Mouse (Mus musculus) retina, adult 2 months (tissue): ENCODE results near the gene Pip4k2a.

Experiments
- DNase-seq: peaks from one replicate; pipeline ENCODE4 v3.0.0-alpha.2; 2012; ENCODE audit warnings: low read depth, low spot score

Pip4k2a gene

DNA sequence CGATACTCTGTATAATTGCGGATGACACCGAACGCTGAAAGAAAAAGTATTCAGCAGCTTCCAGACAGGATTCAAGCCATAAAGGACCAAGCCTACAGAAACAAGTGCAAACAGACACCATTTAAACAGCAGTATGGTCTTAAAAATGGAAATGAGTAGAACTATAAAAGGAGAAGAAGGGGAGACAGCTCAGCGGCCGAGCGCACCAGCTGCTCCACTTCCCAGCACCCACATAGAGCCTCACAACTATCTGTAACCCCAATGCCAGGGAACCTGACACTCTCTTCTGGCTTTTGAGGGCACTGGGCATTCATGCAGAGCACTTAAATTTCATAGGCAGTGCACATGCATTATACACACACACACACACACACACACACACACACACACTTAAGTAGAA is 18.3 kb downstream of the Pip4k2a start:
- no peak for DNase-seq

DNA sequence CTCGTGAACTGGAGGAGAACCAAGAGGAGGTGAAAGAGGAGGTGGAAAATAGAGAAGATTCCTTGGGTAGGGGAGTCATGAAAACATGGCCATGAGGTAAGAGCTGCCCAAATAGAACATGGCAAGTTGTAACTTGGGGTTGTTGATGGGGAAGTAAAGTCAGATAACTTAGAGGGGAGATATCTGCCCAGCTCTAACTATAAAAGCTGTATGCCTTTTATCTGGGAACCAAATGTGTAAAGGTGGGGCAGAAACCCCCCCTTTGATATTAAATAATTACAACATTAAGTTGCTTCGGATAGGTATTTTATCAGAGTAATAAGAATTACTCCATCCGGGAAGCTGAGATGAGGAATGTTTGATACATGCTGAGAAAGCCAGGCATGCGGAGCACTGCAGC is 18.9 kb downstream of the Pip4k2a start:
- no peak for DNase-seq

DNA sequence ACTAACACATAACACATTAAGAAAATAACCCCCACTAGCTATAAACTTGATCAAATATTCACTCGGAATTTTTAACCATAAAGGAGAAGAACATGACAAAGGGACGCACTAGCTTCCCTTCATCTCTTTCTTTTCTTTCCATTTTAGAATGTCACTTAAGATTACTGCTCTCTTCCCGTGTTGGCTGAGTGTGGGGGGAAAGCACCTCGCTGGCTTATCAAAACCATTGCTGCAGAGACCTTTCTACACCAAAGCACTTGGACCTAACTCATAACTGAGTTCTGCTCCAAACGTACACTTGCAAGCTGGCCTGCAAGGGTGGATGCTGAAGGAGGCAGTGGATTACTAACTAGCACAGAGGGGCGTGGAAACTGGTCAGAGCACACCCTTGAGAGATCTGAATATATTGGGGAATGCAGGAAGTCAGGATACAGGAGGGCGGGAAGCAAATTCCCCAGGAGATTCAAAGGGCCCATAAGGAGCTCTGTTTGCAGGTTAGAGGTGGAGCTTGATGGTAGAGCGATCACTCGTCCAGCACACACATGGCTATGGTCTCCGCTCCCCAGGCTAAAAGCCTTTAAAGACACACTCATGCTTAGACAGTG is 20.6 kb downstream of the Pip4k2a start:
- DNase-seq = no peak

- DNase-seq = no peak
These were observed 21.8 kb downstream of the Pip4k2a start for GRCm38 (mm10) chr2:18976175-18976574.

DNA sequence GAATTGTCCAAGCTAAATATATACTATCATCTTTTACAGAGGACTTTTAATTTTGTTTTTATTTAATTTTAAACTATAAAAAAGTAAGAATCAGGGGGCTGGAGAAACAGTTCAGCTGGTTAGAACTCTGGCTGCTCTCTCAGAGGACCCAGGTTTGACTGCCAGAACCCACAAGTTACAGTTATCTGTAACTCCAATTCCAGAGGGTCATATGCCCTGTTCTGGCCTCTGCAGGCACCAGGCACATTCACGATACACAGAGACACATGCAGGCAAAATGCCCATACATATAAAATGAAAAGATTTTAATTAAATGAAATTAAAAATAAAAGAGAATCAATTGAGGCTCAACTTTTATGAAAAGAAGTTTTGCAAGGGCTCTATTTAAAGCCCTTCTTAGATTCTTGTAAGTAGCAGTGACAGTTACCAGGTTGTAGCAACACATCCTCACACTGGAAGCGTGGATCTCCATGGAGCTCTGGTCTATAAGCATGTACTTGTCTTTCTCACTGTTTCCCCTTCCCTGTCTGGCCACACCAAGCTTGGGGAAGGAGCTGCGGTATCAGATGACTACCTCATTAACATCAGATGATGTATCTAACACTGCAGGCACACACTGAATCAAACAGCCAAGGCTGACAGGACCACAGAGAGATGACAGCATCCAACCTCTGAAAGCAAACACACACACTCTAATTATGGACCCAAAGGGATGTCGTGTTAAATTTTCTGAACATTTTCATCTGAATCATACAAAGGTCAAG is 22.9 kb downstream of the Pip4k2a start:
- DNase-seq = no peak

DNA sequence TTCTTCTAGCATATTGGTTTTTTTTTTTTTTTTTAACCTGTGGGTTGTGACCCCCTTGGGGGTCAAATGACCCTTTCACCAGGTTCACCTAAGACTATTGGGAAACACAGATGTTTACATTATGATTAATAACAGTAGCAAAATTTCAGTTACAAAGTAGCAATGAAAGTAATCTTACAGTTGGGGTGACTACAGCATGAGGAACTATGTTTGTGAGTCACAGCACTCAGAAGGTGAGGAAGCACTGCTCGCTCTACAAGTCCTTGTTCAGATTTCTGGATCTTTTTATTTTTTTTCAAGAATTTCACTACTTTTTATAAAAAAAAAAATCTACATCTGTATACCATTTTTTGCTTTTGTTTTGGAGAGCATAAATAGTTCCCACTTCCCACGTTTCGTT is 26.4 kb downstream of the Pip4k2a start:
- no peak for DNase-seq

DNA sequence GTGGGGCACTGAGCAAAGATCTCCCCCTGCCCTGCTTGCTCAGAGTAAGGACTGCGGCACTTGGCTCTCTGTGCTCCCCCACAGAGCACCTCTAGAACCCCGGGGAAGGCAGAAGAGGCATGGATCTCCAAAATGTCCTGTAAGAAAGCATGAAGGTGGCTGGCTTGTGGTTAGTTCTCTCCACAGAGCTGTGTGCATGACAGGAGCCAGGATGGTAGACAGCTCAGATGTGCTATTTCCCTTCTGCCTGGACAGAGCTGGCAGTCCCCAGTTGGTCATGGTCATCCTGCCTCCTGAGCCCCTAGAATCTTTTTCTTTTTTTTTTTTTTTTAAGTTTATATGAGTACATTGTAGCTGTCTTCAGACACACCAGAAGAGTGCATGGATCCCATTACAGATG is 27.5 kb downstream of the Pip4k2a start:
- DNase-seq = no peak

DNA sequence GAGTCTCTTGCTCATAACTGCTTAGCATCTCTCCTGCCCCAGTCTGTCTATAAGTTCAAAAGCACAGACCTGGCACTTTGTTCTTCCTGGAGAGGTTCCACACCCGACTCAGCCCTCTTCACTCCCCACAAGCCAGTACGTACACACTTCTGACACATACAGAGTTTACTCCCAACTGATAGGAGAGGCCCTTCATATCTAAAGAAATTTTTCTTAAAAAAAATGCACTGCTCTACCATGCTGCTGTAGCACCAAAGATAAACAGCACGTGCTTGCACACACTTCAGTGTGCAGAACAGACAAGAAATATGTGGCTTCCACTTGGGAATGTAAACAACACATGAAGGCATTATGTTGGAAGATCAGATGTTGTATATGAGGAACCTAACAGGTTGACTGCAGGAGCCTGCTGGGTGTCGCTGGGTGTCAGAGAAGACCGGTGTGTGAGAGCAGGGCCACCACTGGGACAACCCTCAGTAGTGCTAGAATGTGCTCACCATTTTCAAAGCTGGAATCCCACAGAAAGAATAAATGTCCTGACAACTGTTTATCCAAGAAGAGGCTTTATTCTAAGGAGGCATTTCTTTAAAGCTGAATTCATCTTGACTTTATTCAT is 28.8 kb downstream of the Pip4k2a start:
- no peak for DNase-seq

GRCm38 (mm10) chr2:18967451-18968063 is 30.4 kb downstream of the Pip4k2a start:
- DNase-seq = no peak

DNA sequence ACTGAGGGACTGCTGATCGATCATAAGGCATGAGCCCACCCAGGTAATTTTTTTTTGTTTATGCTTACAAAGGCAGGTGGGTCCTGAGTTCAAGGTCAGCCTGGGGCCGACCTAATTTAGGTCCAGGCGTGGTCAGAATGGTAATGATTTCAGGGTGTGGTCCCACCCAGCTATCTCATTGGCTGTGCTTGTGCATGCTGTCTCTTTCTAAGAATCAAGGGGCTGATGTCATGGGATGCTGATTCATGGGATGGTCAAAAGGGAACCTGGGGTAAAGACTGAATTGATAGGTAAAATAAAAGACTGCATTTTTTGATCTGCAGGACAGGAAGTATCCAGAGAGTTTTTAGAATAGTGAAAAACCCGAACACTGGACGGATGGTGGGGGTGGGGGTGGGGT is 31.4 kb downstream of the Pip4k2a start:
- DNase-seq = no peak

GRCm38 (mm10) chr2:18965950-18966349 is 32.0 kb downstream of the Pip4k2a start:
- DNase-seq = no peak

DNA sequence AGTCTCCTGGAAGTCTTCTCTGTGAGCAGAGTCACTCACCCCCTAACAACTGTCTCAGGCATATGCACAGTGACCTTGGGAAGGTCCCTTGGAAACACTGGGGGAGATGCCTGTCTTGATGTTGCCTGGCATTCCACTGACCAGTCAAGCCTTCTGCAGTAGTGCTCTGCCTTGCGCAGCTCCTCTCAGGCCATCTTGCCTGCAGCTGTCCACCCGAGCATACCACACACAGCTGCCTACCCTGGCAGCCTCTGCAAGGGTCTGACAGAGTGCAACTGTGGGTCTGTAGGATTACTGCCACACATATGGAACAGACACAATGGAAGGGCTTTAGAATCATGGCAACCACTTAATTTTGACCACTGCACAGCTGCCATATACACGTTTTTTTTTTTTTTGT is 32.8 kb downstream of the Pip4k2a start:
- DNase-seq = no peak

GRCm38 (mm10) chr2:18963286-18964040 is 34.5 kb downstream of the Pip4k2a start:
- no peak for DNase-seq

GRCm38 (mm10) chr2:18962502-18962901 is 35.4 kb downstream of the Pip4k2a start:
- no peak for DNase-seq

DNA sequence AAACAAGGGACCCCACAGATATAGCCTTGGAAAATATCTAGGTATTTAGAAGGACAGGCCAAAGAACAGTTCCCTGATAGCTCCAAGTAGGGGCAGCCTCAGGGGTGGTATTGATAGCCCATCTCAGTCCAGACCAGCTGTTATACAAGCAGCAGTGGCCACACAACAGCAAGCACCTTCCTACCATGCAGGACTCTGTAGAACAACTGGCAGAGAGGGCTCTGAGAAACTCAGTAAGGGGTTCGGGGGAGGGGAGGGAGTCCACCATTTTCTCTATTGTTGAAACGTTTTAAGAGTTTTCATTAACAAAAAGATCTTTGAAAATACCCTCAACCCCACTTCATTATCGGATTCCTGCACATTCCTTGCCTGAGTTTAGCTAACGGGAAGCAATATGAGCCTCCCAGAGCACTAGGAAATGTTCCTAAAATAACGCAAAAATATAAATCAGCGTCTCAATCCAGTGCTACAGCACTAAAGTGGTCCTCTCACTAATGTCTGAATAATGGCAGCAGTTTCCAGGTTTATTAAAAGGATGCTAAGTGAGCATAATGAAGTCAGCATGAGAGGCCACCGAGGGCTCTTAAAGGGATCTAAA is 37.5 kb downstream of the Pip4k2a start:
- no peak for DNase-seq

GRCm38 (mm10) chr2:18959558-18959957 is 38.4 kb downstream of the Pip4k2a start:
- DNase-seq = no peak

DNA sequence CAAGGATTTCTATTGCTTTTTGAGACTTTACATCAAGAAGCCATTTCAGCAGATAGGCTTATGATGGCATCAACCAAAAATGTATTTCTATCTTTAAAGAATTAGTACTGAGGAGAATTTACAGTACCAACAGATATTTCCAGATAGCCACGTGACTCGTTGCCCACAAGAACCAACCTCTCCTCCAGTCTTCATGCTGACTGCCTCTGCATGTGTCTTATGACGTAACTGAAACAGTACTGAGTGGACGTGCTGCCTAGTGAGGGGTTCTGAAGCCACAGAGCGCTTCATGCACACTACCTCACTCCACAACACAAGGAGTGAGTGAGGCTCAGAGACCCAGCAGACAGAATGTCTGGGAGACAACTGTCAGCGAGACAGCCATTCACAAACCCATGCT is 38.9 kb downstream of the Pip4k2a start:
- DNase-seq = no peak

DNA sequence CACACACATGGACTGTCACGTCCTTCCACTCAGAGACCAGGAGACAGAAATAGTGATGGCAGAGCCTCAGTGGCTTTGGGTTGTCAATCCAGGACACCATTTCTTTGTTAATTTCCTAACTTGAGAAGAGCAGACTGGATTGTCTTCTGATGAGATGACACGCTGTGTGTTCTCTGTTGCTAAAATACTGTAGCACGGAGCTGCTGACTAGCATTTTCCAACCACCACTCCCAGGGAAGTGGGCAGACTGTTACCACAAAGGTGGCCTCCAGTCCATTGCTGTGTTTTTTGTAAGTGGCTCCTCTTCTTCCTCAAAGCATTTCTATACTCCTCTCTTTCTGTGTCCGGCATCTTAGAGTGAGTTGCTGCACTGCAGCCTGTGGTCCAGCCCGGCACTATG is 39.4 kb downstream of the Pip4k2a start:
- no peak for DNase-seq

GRCm38 (mm10) chr2:18958044-18958443 is 39.9 kb downstream of the Pip4k2a start:
- DNase-seq = no peak

GRCm38 (mm10) chr2:18957459-18957858 is 40.5 kb downstream of the Pip4k2a start:
- DNase-seq = no peak

DNA sequence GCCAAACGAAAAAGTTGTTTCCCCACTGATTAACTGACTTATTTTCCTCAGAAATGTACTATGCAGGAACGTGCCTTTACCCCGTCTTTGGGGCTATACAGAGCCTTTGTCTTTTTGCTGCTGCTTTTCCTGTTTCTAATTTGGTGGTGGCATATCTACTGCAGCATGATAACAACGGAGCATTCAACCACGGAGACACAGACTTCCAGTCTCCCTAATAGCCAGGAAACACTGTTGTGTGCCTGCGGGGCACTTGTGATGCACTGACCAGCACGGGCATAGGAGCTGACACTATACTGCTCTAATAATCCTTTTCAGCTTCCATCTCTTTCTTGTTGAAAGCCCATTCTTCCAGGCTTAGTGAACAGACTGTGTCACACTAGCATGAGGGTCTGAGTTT is 41.0 kb downstream of the Pip4k2a start:
- no peak for DNase-seq

GRCm38 (mm10) chr2:18956424-18956823 is 41.5 kb downstream of the Pip4k2a start:
- DNase-seq = no peak
